Mouse (Mus musculus) mature B cell (primary cell): ENCODE measurements around the gene Tmem236.

ENCODE experiments used
- in situ Hi-C: fragments of 300-500 bp; cut with MboI; formaldehyde crosslinking; loops from 2 replicates; pipeline ENCODE4 v1.14.3; 2019

The Tmem236 gene

DNA sequence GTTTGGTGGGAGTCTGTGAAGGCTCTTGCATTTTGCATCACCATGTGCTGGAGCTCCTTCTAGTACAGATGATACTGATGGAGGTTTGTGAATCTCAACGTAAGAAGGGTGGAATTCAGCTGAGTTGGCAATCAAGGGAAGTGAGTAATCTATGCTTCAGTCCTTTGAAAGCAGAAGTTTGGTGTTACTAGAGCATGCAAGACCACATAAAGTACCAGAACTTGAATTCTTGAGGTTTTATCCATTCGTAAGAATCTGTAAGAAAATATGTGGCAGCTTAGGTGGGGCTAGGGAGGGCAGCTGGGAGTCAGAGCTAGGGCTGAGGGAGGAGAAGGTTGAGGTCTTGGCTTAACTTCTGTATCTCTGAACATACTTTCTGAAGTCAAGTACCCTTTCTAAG is 70.3 kb downstream of the Tmem236 start:
- in situ Hi-C loops, result no loop called here

DNA sequence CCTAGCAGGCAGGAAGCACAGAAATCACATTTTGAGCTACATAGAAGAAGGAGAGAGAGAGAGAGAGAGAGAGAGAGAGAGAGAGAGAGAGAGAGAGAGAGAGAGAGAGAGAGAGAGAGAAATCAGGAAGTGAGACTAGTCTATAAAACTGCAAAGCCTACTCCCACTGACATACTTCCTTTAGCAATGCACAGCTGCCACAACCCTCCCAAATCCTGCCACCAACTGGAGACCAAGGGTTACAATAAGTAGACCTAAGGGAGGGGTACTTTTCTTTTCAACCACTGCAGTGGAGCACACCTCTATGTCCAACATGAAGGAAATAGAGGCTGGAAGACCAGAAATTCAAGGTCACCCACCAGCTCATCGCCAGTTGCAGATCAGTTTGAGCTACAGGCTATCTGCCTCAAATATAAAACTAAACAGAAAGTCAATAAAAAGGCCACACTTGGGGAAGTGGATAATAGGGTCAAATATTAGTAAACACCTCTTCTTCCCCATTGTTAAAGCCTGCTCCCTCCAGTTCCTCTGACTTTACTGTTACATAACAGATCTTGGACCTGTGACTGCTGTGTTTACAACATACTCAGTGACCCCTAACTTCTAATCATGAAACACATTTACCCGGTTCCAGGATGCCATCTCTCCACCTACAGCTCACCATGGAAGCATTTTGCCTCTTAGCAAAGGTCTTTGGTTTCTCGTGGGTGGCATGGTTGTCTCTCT is 75.7 kb downstream of the Tmem236 start:
- in situ Hi-C loops, result loop anchor here (25.0 kb wide), 1 partner anchor 188 kb away; the partner anchor contains the start of genes Hacd1 and Stam

DNA sequence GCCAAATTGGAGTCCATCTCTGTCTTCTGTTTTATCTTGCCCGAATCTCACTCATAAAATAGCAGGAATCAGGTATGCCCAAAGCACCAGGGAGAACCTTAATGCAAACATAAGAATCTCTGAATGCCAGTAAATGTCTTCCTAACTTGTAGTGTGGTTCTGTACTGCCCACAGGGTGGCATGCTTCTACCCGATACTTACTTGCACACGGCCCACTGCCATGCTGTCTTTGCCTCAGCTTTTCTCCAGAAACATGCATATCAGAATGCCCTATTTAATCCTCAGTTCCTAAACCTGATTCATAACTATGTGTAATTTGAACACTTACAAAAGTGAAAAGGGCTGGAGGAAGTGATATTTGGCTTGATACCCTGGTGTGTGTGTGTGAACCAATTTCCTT is 77.6 kb downstream of the Tmem236 start:
- in situ Hi-C loops, result loop anchor here (25.0 kb wide), 1 partner anchor 190 kb away; the partner anchor contains the start of genes Hacd1 and Stam

DNA sequence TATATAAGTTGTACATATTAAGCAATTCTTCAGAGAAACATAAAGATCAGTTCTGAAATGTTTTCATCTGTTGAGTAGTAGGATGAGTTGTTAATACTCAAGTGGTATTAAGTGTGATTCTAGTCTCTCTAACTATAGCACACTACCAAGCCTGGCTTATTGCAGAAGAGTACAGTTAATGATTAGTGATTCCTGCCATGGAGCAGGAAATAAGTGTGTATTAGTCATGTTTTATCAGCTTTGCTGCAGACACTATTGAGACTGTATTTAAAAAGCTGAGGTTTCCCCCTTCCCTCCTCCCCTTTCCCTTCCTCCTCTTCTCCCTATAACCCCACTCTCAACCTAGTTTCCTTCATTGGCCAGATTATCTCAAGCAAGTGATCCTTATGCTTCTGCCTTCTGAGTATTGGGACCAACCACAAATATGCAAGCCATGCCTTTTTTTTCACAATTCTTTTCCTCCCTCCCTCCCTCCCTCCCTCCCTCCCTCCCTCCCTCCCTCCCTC is 84.1 kb downstream of the Tmem236 start:
- in situ Hi-C loops, result loop anchor here (25.0 kb wide), 1 partner anchor 196 kb away; the partner anchor contains the start of genes Hacd1 and Stam

DNA sequence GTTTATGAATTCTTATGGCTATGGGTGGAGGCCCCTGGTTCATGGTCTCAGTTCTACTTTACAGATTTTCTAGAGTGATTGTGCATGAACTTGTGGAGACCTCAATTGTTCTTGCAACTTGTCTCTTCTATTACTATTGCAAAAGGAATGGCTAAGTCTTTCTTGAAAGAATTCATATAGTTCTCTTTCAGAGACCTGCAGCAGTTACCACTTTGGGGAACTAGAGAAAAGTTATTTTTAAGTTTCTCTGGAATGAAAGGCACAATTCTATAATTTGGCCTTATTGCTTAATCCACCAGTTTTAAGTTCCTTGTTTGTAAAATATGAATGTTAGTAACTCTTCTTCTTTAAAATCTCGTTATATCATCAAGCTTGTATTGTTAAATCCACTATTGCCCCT is 87.8 kb downstream of the Tmem236 start:
- in situ Hi-C loops, result loop anchor here (25.0 kb wide), 1 partner anchor 200 kb away; the partner anchor contains the start of genes Hacd1 and Stam

DNA sequence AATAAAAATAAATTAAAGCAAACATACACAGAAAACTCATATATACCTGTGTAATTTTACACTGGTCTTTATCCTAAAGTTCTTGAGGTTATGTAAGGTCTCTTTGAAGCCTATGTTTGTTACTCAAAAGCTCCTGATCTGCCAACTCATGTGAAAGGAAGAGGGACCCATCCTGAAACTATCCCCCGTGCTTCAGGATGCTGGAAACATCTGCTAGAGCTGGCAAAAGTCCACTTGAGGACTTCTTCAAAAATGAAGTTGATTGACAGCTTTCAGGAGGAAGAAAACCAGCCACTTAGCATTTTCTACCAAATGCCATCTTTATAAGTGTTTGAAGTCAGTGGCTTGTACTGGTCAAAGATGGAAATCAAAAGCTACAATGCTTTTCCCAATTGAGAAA is 94.8 kb downstream of the Tmem236 start:
- in situ Hi-C loops, result loop anchor here (25.0 kb wide), 1 partner anchor 207 kb away; the partner anchor contains the start of genes Hacd1 and Stam
